ENCODE assay signal across 26 mouse cellular contexts in genomic region chr1:108023721-108024353, GRCm38 (mm10).
A peak's percentile ranks its signal among the peaks of the same experiment; 100 is the strongest.
DNase-seq lines count a peak whose midpoint lies in the region; ATAC-seq and TF ChIP-seq lines count a peak whose summit lies in the region.
"Had no signal": no experiment of that assay in that cellular context is flagged by ENCODE, and none has a peak within 500 bp of the region (broad histone marks: within the 10 kb centered on the region; RNA-seq: fewer than 3 reads in every experiment).

No protein-coding gene starts in this region.

- no peak overlapping the region for H3K27ac ChIP-seq in forebrain, embryonic 11.5 days (ENCODE audit: low read depth, low read length)
- no peak overlapping the region for H3K27ac ChIP-seq in forebrain, postnatal 0 days (ENCODE audit: low read depth, low read length)
- H3K27ac ChIP-seq in neural tube, embryonic 12.5 days = no peak overlapping the region
- peak overlapping the region; percentile 31; the same call in 1 of the 2 replicates for H3K27ac ChIP-seq in midbrain, embryonic 12.5 days (replicated peaks)
- H3K27ac ChIP-seq: hindbrain, embryonic 12.5 days; intestine, embryonic 15.5 days; limb, embryonic 13.5 days; liver, embryonic 13.5 days; neural tube, embryonic 13.5 days had no signal

- DNase-seq in forebrain, embryonic 11.5 days (ENCODE audit: low spot score) = no peak
- no peak for DNase-seq in forebrain, postnatal 0 days
- DNase-seq in neural tube, embryonic 10.5 days (ENCODE audit: extremely low spot score, low spot score) = no peak
- DNase-seq in layer of hippocampus, postnatal 10 days (ENCODE audit: low spot score in 2 of 2) = no peak
- DNase-seq in c-Kit-positive CD71-positive TER-119-positive erythroid progenitor cells, embryonic 14.5 days (ENCODE audit: low spot score) = no peak
- DNase-seq: adrenal gland, postnatal 36 days; cerebellum, adult 9-10 months; heart, postnatal 10 days; kidney, adult 9 months; liver, embryonic 13.5 days; lung, postnatal 4 days; right cerebral cortex, postnatal 14 days; spleen, adult 18-20 months; thymus, adult 18-20 months; thymus, postnatal 4 days had no signal

- no peak overlapping the region for H3K4me3 ChIP-seq in forebrain, embryonic 11.5 days (ENCODE audit: low read depth, low read length)
- H3K4me3 ChIP-seq in forebrain, postnatal 0 days (ENCODE audit: low read depth, low read length) = no peak overlapping the region
- H3K4me3 ChIP-seq in neural tube, embryonic 12.5 days = no peak overlapping the region
- no peak overlapping the region for H3K4me3 ChIP-seq in midbrain, embryonic 12.5 days
- H3K4me3 ChIP-seq: hindbrain, embryonic 12.5 days; intestine, embryonic 15.5 days; limb, embryonic 13.5 days; liver, embryonic 13.5 days; neural tube, embryonic 13.5 days had no signal

- no peaks in the 10 kb centered on the region for H3K9me3 ChIP-seq in forebrain, embryonic 11.5 days (ENCODE audit: control insufficient read depth, low read length)
- H3K9me3 ChIP-seq in forebrain, postnatal 0 days (ENCODE audit: low read length) = no peaks in the 10 kb centered on the region
- H3K9me3 ChIP-seq in neural tube, embryonic 12.5 days = no peaks in the 10 kb centered on the region
- no peaks in the 10 kb centered on the region for H3K9me3 ChIP-seq in midbrain, embryonic 12.5 days
- H3K9me3 ChIP-seq: hindbrain, embryonic 12.5 days; intestine, embryonic 15.5 days; limb, embryonic 13.5 days; liver, embryonic 13.5 days; neural tube, embryonic 13.5 days had no signal

- TF ChIP-seq CTCF in forebrain, postnatal 0 days (IDR thresholded peaks at IDR 0.05; ENCODE audit: low read depth) = no peak

- no peaks in the 10 kb centered on the region for H3K27me3 ChIP-seq in forebrain, embryonic 11.5 days (ENCODE audit: control insufficient read depth, insufficient read depth, low read length)
- no peaks in the 10 kb centered on the region for H3K27me3 ChIP-seq in forebrain, postnatal 0 days (ENCODE audit: insufficient read depth, low read length)
- no peaks in the 10 kb centered on the region for H3K27me3 ChIP-seq in neural tube, embryonic 12.5 days (replicated peaks)
- no peaks in the 10 kb centered on the region; the same call in 1 of the 2 replicates for H3K27me3 ChIP-seq in midbrain, embryonic 12.5 days
- H3K27me3 ChIP-seq: hindbrain, embryonic 12.5 days; intestine, embryonic 15.5 days; limb, embryonic 13.5 days; liver, embryonic 13.5 days; neural tube, embryonic 13.5 days; Patski had no signal

- peak; percentile 89 for ATAC-seq in forebrain, embryonic 11.5 days (replicated peaks; ENCODE audit: low FRiP score)
- ATAC-seq in forebrain, postnatal 0 days = no peak
- peak; percentile 83 for ATAC-seq in neural tube, embryonic 12.5 days (ENCODE audit: low FRiP score, low read depth)
- ATAC-seq in midbrain, embryonic 12.5 days (ENCODE audit: low FRiP score, low read depth) = peak; percentile 87
- no peak for ATAC-seq in activated CD4-positive, CD25-positive, alpha-beta regulatory T cell, adult 4 months
- ATAC-seq: CD4-positive, CD25-positive, alpha-beta regulatory T cell, adult 4 months; intestine, embryonic 15.5 days; Patski had no signal

- H3K36me3 ChIP-seq in forebrain, embryonic 11.5 days (ENCODE audit: control insufficient read depth, insufficient read depth, low read length) = no peaks in the 10 kb centered on the region
- H3K36me3 ChIP-seq in forebrain, postnatal 0 days (ENCODE audit: insufficient read depth) = no peaks in the 10 kb centered on the region
- H3K36me3 ChIP-seq in neural tube, embryonic 12.5 days = no peaks in the 10 kb centered on the region
- H3K36me3 ChIP-seq in midbrain, embryonic 12.5 days = no peaks in the 10 kb centered on the region
- H3K36me3 ChIP-seq: hindbrain, embryonic 12.5 days; intestine, embryonic 15.5 days; limb, embryonic 13.5 days; liver, embryonic 13.5 days; neural tube, embryonic 13.5 days had no signal

- H3K4me2 ChIP-seq in forebrain, embryonic 11.5 days (ENCODE audit: low read depth, low read length, severe bottlenecking) = no peak overlapping the region
- no peak overlapping the region for H3K4me2 ChIP-seq in forebrain, postnatal 0 days (ENCODE audit: low read depth)
- H3K4me2 ChIP-seq in neural tube, embryonic 12.5 days (replicated peaks) = no peak overlapping the region
- H3K4me2 ChIP-seq in midbrain, embryonic 12.5 days (replicated peaks) = no peak overlapping the region
- H3K4me2 ChIP-seq: heart, embryonic 11.5 days; hindbrain, embryonic 12.5 days; intestine, embryonic 15.5 days; limb, embryonic 13.5 days; liver, embryonic 13.5 days; lung, embryonic 14.5 days; neural tube, embryonic 13.5 days had no signal

- WGBS in forebrain, embryonic 11.5 days = 28% methylated on average over 5 of the region's 5 CpGs
- WGBS in forebrain, postnatal 0 days = 27% methylated on average over 5 of the region's 5 CpGs
- 44% methylated on average over 5 of the region's 5 CpGs for WGBS in neural tube, embryonic 12.5 days
- WGBS in midbrain, embryonic 12.5 days = 26% methylated on average over 5 of the region's 5 CpGs

- H3K4me1 ChIP-seq in forebrain, embryonic 11.5 days (replicated peaks; ENCODE audit: control insufficient read depth, insufficient read depth, low read length) = no peaks in the 10 kb centered on the region
- H3K4me1 ChIP-seq in forebrain, postnatal 0 days (ENCODE audit: insufficient read depth) = no peaks in the 10 kb centered on the region
- no peaks in the 10 kb centered on the region for H3K4me1 ChIP-seq in neural tube, embryonic 12.5 days
- H3K4me1 ChIP-seq in midbrain, embryonic 12.5 days = 0 out of 2 replicates have a peak, but pooled peaks cover 8% of the 10 kb centered on the region
- H3K4me1 ChIP-seq: hindbrain, embryonic 12.5 days; intestine, embryonic 15.5 days; limb, embryonic 13.5 days; liver, embryonic 13.5 days; neural tube, embryonic 13.5 days had no signal

- no peak overlapping the region for H3K9ac ChIP-seq in forebrain, embryonic 11.5 days (ENCODE audit: low read length)
- no peak overlapping the region for H3K9ac ChIP-seq in forebrain, postnatal 0 days
- no peak overlapping the region for H3K9ac ChIP-seq in neural tube, embryonic 12.5 days
- no peak overlapping the region for H3K9ac ChIP-seq in midbrain, embryonic 12.5 days (replicated peaks)
- H3K9ac ChIP-seq: hindbrain, embryonic 12.5 days; intestine, embryonic 15.5 days; limb, embryonic 13.5 days; liver, embryonic 13.5 days; lung, embryonic 14.5 days; neural tube, embryonic 13.5 days had no signal

Comparison
In these comparisons a context has a peak if more than half of its experiments do, and no peak if none do; other contexts are left out.
1. ATAC-seq: peak in forebrain, embryonic 11.5 days (single experiment), neural tube, embryonic 12.5 days (single experiment) and midbrain, embryonic 12.5 days (single experiment); none in forebrain, postnatal 0 days (single experiment) and activated CD4-positive, CD25-positive, alpha-beta regulatory T cell, adult 4 months (single experiment).